ENCODE assay signal across 10 mouse cellular contexts in the genomic region with DNA sequence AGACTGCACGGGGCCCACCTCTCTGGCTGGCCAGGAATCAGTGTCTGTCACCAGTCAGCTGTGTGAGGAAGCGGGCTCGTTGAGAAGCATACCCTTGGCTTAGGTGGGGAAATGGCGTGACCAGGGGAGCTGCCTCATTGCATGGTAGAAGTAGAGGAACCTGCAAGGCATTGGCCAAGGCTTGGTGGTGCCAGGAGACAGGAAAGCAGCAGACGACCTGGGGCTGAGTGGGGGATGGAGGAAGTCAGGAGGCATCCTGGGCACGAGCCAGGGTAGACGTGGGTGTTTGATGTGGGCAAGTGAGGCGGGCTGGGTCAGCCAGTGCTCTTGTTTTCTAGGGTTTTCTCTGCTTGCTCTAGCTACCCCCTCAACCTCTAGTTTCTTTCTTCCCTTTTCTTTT. TPM values are rescaled to one million over a fixed set of nuclear protein-coding genes. Genes with fewer than 3 reads are reported as not detected.
DNase-seq lines count a peak whose midpoint lies in the region; ATAC-seq lines count a peak whose summit lies in the region.
"Had no signal": no experiment of that assay in that cellular context is flagged by ENCODE, and none has a peak within 500 bp of the region (broad histone marks: within the 10 kb centered on the region; RNA-seq: fewer than 3 reads in every experiment).

No protein-coding gene starts in this region.

- no peaks in the 10 kb centered on the region for H3K27me3 ChIP-seq in hindbrain, embryonic 16.5 days (replicated peaks; ENCODE audit: control insufficient read depth, insufficient read depth, low read length)
- H3K27me3 ChIP-seq: forebrain, embryonic 13.5 days; liver, embryonic 15.5 days had no signal

- H3K9me3 ChIP-seq in hindbrain, embryonic 16.5 days (ENCODE audit: control insufficient read depth, low read length) = no peaks in the 10 kb centered on the region
- H3K9me3 ChIP-seq: forebrain, embryonic 13.5 days; liver, embryonic 15.5 days had no signal

- H3K4me3 ChIP-seq in hindbrain, embryonic 16.5 days (ENCODE audit: low read length) = no peak overlapping the region
- H3K4me3 ChIP-seq: forebrain, embryonic 13.5 days; liver, embryonic 15.5 days had no signal

- H3K4me2 ChIP-seq in hindbrain, embryonic 16.5 days (ENCODE audit: low read length) = no peak overlapping the region
- H3K4me2 ChIP-seq: forebrain, embryonic 13.5 days; liver, embryonic 15.5 days had no signal

- DNase-seq in adrenal gland, postnatal 25 days = peak; percentile 30
- DNase-seq in adrenal gland, postnatal 4 days (ENCODE audit: low spot score in 2 of 2) = no peak
- DNase-seq in lung, postnatal 14 days = peak; percentile 20
- DNase-seq in lung, postnatal 36 days = no peak
- peak; percentile 58 for DNase-seq in thymus, postnatal 0 days (ENCODE audit: low spot score)
- no peak for DNase-seq in cerebellum, adult 11 months

- H3K27ac ChIP-seq in hindbrain, embryonic 16.5 days (ENCODE audit: low read depth, low read length) = no peak overlapping the region
- H3K27ac ChIP-seq: forebrain, embryonic 13.5 days; liver, embryonic 15.5 days had no signal

- no peaks in the 10 kb centered on the region for H3K36me3 ChIP-seq in hindbrain, embryonic 16.5 days (ENCODE audit: control insufficient read depth, insufficient read depth, low read length)
- H3K36me3 ChIP-seq: liver, embryonic 15.5 days had no signal

- peaks cover 21% of the 10 kb centered on the region for H3K4me1 ChIP-seq in hindbrain, embryonic 16.5 days (ENCODE audit: control insufficient read depth, insufficient read depth, low read depth, low read length)

- ATAC-seq in hematopoietic stem cell, adult 5-6 weeks (replicated peaks in 1 of 2; ENCODE audit: insufficient read depth in 1 of 2, low FRiP score in 2 of 2, low TSS enrichment in 1 of 2, low read depth in 1 of 2, poor library complexity in 2 of 2, severe bottlenecking in 2 of 2) = peak; percentile 86 to 89
- no peak for ATAC-seq in hindbrain, embryonic 16.5 days
- ATAC-seq: forebrain, embryonic 13.5 days had no signal

- WGBS in hindbrain, embryonic 16.5 days = 69% methylated on average over 8 of the region's 8 CpGs

- no peak overlapping the region for H3K9ac ChIP-seq in hindbrain, embryonic 16.5 days (ENCODE audit: low read depth, low read length)
- H3K9ac ChIP-seq: forebrain, embryonic 13.5 days; liver, embryonic 15.5 days had no signal

RNA-seq across cellular contexts. Expression of a gene that starts 30.7 kb away (rescaled TPM):
- 5.5 and 7.0 TPM in 2 replicates for total RNA-seq in adrenal gland, postnatal 25 days (2021)
- total RNA-seq in adrenal gland, postnatal 4 days (2021) = 10 to 100 TPM; 15.4 to 20.3 TPM
- total RNA-seq in hematopoietic stem cell, adult 5-6 weeks (2017) = 0.25 and 2.2 TPM in 2 replicates
- 28.8 and 35.7 TPM in 2 replicates for polyA plus RNA-seq in thymus, postnatal 0 days (2015; fragmentation: Nextera tagmentation; extraction: Ambion mirVana)
- 79.0 and 82.0 TPM in 2 replicates for polyA plus RNA-seq in hindbrain, embryonic 16.5 days (2015; fragmentation: Nextera tagmentation; extraction: Ambion mirVana)

Comparison
In these comparisons a context has a peak if more than half of its experiments do, and no peak if none do; other contexts are left out.
1. DNase-seq: peak in adrenal gland, postnatal 25 days (single experiment), lung, postnatal 14 days (single experiment) and thymus, postnatal 0 days (single experiment); none in adrenal gland, postnatal 4 days (0 of 2), lung, postnatal 36 days (single experiment) and cerebellum, adult 11 months (single experiment).